Mouse (Mus musculus) gastrocnemius, adult 18-20 months (tissue): ENCODE measurements around the gene St8sia6. TPM values are rescaled to one million over a fixed set of nuclear protein-coding genes. Genes with fewer than 3 reads are reported as not detected.
"Not testable (repeated sequence)": the region's sequence is repeated elsewhere in the genome, so short reads cannot be mapped to it uniquely, and the experiment has no call there.

Experiments
- DNase-seq: peaks from one replicate; pipeline ENCODE4 v3.0.0; 2021; ENCODE audit warnings: low spot score
- total RNA-seq, 2 experiments: library from RNA; stranded (reverse); gene quantifications; 2 replicates each; pipeline ENCODE4 v1.2.3; 2021

The St8sia6 gene
- total RNA-seq, 2 experiments from 2014 or later = 0.43 to 1.0 TPM

DNA sequence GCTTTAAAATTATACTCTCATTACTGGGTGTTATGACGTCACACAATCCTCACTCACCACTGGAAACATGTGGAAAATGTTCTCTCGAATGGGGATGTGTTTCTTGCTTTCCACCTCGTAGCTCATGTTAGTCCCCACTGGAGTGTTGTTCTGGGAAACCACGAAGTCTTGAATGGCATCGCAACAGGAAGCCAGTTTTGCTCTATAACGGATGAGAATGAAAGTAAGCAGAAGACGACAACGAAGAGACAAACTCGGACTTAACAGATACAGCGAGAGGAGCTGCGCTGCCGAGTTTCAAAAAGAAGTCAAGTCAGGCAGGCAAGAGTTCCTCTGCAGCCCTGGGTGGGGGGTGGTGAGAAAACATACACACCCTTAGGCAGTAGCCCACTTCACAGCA lies 121.4 kb downstream of the St8sia6 start:
- DNase-seq = no peak

GRCm38 (mm10) chr2:13634866-13635265 lies 159.0 kb downstream of the St8sia6 start:
- DNase-seq = no peak

GRCm38 (mm10) chr2:13630136-13630832 lies 163.6 kb downstream of the St8sia6 start:
- no peak for DNase-seq

- DNase-seq = not testable (repeated sequence)
Observed at GRCm38 (mm10) chr2:13603636-13604035, 190.2 kb downstream of the St8sia6 start.

- no peak for DNase-seq
Observed at GRCm38 (mm10) chr2:13603093-13603492, 190.8 kb downstream of the St8sia6 start.

Other genes with a start within 250 kb of the St8sia6 start
- gene Trdmt1, start 249.4 kb downstream of the St8sia6 start, total RNA-seq = 1 to 10 TPM; 4.6 to 4.8 TPM
- gene Vim, start 220.1 kb downstream of the St8sia6 start, total RNA-seq = 100 to 1,000 TPM; 101 to 171 TPM